Mouse (Mus musculus) bone marrow, adult 2 months (tissue): ENCODE data around the gene Actr1a. TPM values are rescaled to one million over a fixed set of nuclear protein-coding genes. Genes with fewer than 3 reads are reported as not detected.

ENCODE experiments used
- H3K27ac ChIP-seq: fragments of 200-500 bp; 2 replicates; pipeline ENCODE4 v1.5.1; 2012; ENCODE audit warnings: low read depth, mild to moderate bottlenecking, control low read depth, inconsistent platforms, low read length; ENCODE audit not compliant: control insufficient read depth, poor library complexity, insufficient read depth
- H3K4me1 ChIP-seq: fragments of 200-500 bp; 2 replicates; pipeline ENCODE4 v1.6.1; 2011; ENCODE audit warnings: low read length; ENCODE audit not compliant: control insufficient read depth, insufficient read depth
- H3K4me3 ChIP-seq: fragments of 200-500 bp; replicated peaks from 2 replicates; pipeline ENCODE3; 2011; ENCODE audit warnings: mild to moderate bottlenecking, low read depth, low read length, control low read depth; ENCODE audit not compliant: control insufficient read depth
- CTCF ChIP-seq: fragments of 200-500 bp; IDR thresholded peaks from 2 replicates; pipeline ENCODE4 v1.5.1; 2011; ENCODE audit warnings: low read length, control low read depth; ENCODE audit not compliant: control insufficient read depth, insufficient read depth
- POLR2A ChIP-seq: fragments of 200-500 bp; IDR thresholded peaks from 2 replicates; pipeline ENCODE4 v1.6.1; 2011; ENCODE audit warnings: low read depth, mild to moderate bottlenecking, control low read depth, low read length, borderline replicate concordance; ENCODE audit not compliant: control insufficient read depth
- WGBS: fragments of 180-500 bp; shearing (Covaris S2); methylation state at CpG from one replicate; pipeline ENCODE4 v1.1.7; 2018; 5-methylcytosine and 5-hydroxymethylcytosine counted together
- polyA plus RNA-seq: library from polyadenylated mRNA; stranded (reverse); fragments of >200 nt; gene quantifications from 2 replicates; pipeline ENCODE4 v1.2.4, GENCODE M21; 2011; ENCODE audit warnings: low replicate concordance; ENCODE audit not compliant: missing spikeins, insufficient read depth, insufficient read length

Actr1a gene
- polyA plus RNA-seq, 1 experiment, result 53.5 TPM

- Histone ChIP-seq H3K4me1 (peaks cover 3% of the 10 kb centered on the region; the same call in 1 of the 2 replicates), H3K4me3 (peak overlapping the region; percentile 42), H3K27ac (peak overlapping the region; percentile 97)
- TF ChIP-seq POLR2A (peak; percentile 29; the same call in 1 of the 2 replicates), CTCF (no peak)
- WGBS, result 3% methylated on average over 6 of the region's 6 CpGs
These were observed 56.6 kb downstream of the Actr1a start for GRCm38 (mm10) chr19:46338942-46339286.

GRCm38 (mm10) chr19:46338331-46338936, 57.1 kb downstream of the Actr1a start, which contains the start of gene Cuedc2:
Gene Cuedc2 (minus strand): TSS chr19:46338702.
- WGBS, result under 1% methylated on average over 31 of the region's 31 CpGs
- TF ChIP-seq POLR2A, result peak; percentile 54; the same call in 1 of the 2 replicates
- peak; percentile 11; the same call in 1 of the 2 replicates for TF ChIP-seq CTCF
- peak within 1 kb of the TSS; percentile 97 for H3K27ac ChIP-seq
- peaks cover 3% of the 10 kb centered on the region; the same call in 1 of the 2 replicates for H3K4me1 ChIP-seq
- peak within 1 kb of the TSS; percentile 79 for H3K4me3 ChIP-seq

GRCm38 (mm10) chr19:46337719-46338330, 57.7 kb downstream of the Actr1a start:
- WGBS, result 35% methylated on average over 15 of the region's 15 CpGs
- Histone ChIP-seq H3K4me1 (peaks cover 3% of the 10 kb centered on the region; the same call in 1 of the 2 replicates), H3K4me3 (peak overlapping the region; percentile 79), H3K27ac (peak overlapping the region; percentile 21)
- TF ChIP-seq CTCF, result no peak
- no peak for TF ChIP-seq POLR2A

GRCm38 (mm10) chr19:46333906-46334305, 61.6 kb downstream of the Actr1a start:
- H3K4me1 ChIP-seq, result peaks cover 2% of the 10 kb centered on the region; the same call in 1 of the 2 replicates
- no peak for TF ChIP-seq CTCF
- TF ChIP-seq POLR2A, result no peak
- no peak overlapping the region for H3K4me3 ChIP-seq
- H3K27ac ChIP-seq, result no peak overlapping the region
- 79% methylated on average over 3 of the region's 3 CpGs for WGBS

GRCm38 (mm10) chr19:46332721-46333339, 62.7 kb downstream of the Actr1a start:
- WGBS, result 83% methylated on average over 7 of the region's 7 CpGs
- no peak for TF ChIP-seq POLR2A
- no peak for TF ChIP-seq CTCF
- H3K27ac ChIP-seq, result no peak overlapping the region
- H3K4me1 ChIP-seq, result peaks cover 2% of the 10 kb centered on the region; the same call in 1 of the 2 replicates
- no peak overlapping the region for H3K4me3 ChIP-seq

- Histone ChIP-seq H3K27ac (no peak overlapping the region), H3K4me1 (peaks cover 4% of the 10 kb centered on the region; the same call in 1 of the 2 replicates), H3K4me3 (no peak overlapping the region)
- 78% methylated on average over 3 of the region's 3 CpGs for WGBS
- TF ChIP-seq CTCF (no peak), POLR2A (no peak)
These were observed 63.6 kb downstream of the Actr1a start for GRCm38 (mm10) chr19:46331936-46332335.

- Histone ChIP-seq H3K27ac (no peak overlapping the region), H3K4me3 (no peak overlapping the region), H3K4me1 (peaks cover 4% of the 10 kb centered on the region; the same call in 1 of the 2 replicates)
- TF ChIP-seq POLR2A (no peak), CTCF (no peak)
- 84% methylated on average over 14 of the region's 14 CpGs for WGBS
These were observed 64.2 kb downstream of the Actr1a start for GRCm38 (mm10) chr19:46331326-46331725.

GRCm38 (mm10) chr19:46330696-46331095, 64.9 kb downstream of the Actr1a start:
- Histone ChIP-seq H3K4me3 (no peak overlapping the region), H3K27ac (no peak overlapping the region), H3K4me1 (peaks cover 4% of the 10 kb centered on the region; the same call in 1 of the 2 replicates)
- no peak for TF ChIP-seq POLR2A
- no peak for TF ChIP-seq CTCF
- 90% methylated on average over 12 of the region's 12 CpGs for WGBS
